Mouse (Mus musculus) midbrain, embryonic 11.5 days (tissue): ENCODE measurements around the gene Lhx5. TPM values are rescaled to one million over a fixed set of nuclear protein-coding genes. Genes with fewer than 3 reads are reported as not detected.

Experiments
- ATAC-seq: fragments of 200-750 bp; cut with Nextera tagmentation; 2 replicates; pipeline ENCODE4 v1.8.0; 2017; ENCODE audit warnings: moderate TSS enrichment, moderate library complexity; ENCODE audit not compliant: low FRiP score
- DNase-seq: peaks from one replicate; pipeline ENCODE4 v3.0.0; 2015; ENCODE audit warnings: low spot score; ENCODE audit errors: missing footprints
- H3K27ac ChIP-seq: fragments of 300-500 bp; sonication (generic); 2 replicates; pipeline ENCODE4 v1.5.1; 2014; ENCODE audit warnings: low read depth, low read length
- H3K27me3 ChIP-seq: fragments of 300-500 bp; sonication (generic); 2 replicates; pipeline ENCODE4 v1.6.1; 2014; ENCODE audit warnings: mild to moderate bottlenecking, low read length, moderate library complexity, mixed read lengths; ENCODE audit not compliant: control insufficient read depth, insufficient read depth
- H3K36me3 ChIP-seq: fragments of 300-500 bp; sonication (generic); 2 replicates; pipeline ENCODE4 v1.6.1; 2014; ENCODE audit warnings: mild to moderate bottlenecking, low read length, moderate library complexity, mixed read lengths; ENCODE audit not compliant: control insufficient read depth, insufficient read depth
- H3K4me1 ChIP-seq: fragments of 300-500 bp; sonication (generic); 2 replicates; pipeline ENCODE4 v1.6.1; 2014; ENCODE audit warnings: low read length; ENCODE audit not compliant: control insufficient read depth, insufficient read depth
- H3K4me2 ChIP-seq: fragments of 300-500 bp; sonication (generic); 2 replicates; pipeline ENCODE4 v1.6.1; 2014; ENCODE audit warnings: mild to moderate bottlenecking, moderate library complexity
- H3K4me3 ChIP-seq: fragments of 300-500 bp; sonication (generic); 2 replicates; pipeline ENCODE4 v1.5.1; 2014; ENCODE audit warnings: low read depth, low read length
- H3K9ac ChIP-seq: fragments of 300-500 bp; sonication (generic); 2 replicates; pipeline ENCODE4 v1.6.1; 2014; ENCODE audit warnings: low read length
- H3K9me3 ChIP-seq: fragments of 300-500 bp; sonication (generic); 2 replicates; pipeline ENCODE4 v1.6.1; 2016; ENCODE audit warnings: low read length; ENCODE audit not compliant: control insufficient read depth
- WGBS: fragments of 180-500 bp; shearing (Covaris S2); extraction: QIAGEN DNeasy Blood & Tissue Kit; methylation state at CpG from one replicate; pipeline ENCODE4 v1.1.7; 2014; 5-methylcytosine and 5-hydroxymethylcytosine counted together
- polyA plus RNA-seq: library from polyadenylated mRNA; unstranded; fragments of >200 nt; fragmentation: Nextera tagmentation; extraction: Ambion mirVana; gene quantifications from 2 replicates; pipeline ENCODE4 v1.2.1, GENCODE M21; 2014

Gene Lhx5
- polyA plus RNA-seq, 1 experiment from 2014 or later = 21.5 TPM

DNA sequence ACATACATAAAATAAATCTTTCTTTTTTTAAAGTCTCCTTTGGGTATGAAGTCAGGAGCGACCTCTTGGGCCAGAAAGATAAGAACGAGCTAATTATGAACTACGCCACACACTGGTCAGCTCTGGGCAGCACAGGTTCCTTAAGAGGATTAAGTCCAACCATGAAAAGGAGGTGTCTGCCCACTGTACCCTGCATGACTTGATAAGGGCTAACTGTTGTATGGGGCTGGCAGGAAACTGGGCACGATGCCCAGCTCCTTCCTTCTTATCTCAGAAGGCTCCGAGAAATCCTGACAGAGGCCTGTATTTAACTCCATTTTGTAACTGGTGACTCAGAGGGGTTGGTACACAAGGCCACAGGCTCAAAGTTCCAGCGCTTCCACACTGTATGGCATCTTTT is 34.4 kb downstream of the Lhx5 start:
- H3K27ac ChIP-seq = no peak overlapping the region
- ATAC-seq = no peak
- H3K36me3 ChIP-seq = no peaks in the 10 kb centered on the region
- 92% methylated on average over 6 of the region's 6 CpGs for WGBS
- H3K9ac ChIP-seq = no peak overlapping the region
- no peak overlapping the region for H3K4me2 ChIP-seq
- H3K9me3 ChIP-seq = no peaks in the 10 kb centered on the region
- no peak for DNase-seq
- no peak overlapping the region for H3K4me3 ChIP-seq
- H3K27me3 ChIP-seq = no peaks in the 10 kb centered on the region
- no peaks in the 10 kb centered on the region for H3K4me1 ChIP-seq

DNA sequence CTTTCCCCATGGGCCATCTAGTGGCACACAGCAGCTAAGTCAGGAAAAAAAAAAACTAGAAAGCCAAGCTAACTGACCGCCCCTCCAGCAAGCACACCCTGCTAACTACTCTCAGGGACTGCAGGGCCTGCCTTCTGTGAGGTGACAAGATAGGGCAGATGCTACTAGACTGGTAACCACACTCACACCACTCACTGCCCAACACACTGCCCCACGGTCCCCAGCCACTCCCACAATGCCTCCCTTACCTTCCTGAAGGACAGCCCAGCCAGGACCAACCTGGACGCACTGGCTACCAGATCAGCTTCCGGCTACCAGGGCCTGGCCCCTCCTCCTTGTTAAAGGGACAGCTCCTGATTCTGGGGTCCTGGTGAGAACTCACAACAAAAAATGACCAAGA is 35.5 kb downstream of the Lhx5 start:
- Histone ChIP-seq H3K9ac (0 out of 2 replicates have a peak overlapping the region, but pooled peaks have one; percentile 9), H3K9me3 (no peaks in the 10 kb centered on the region), H3K4me2 (no peak overlapping the region; the same call in 1 of the 2 replicates), H3K27me3 (no peaks in the 10 kb centered on the region), H3K36me3 (no peaks in the 10 kb centered on the region), H3K4me1 (no peaks in the 10 kb centered on the region), H3K27ac (no peak overlapping the region), H3K4me3 (no peak overlapping the region)
- WGBS = 3% methylated on average over 4 of the region's 4 CpGs
- ATAC-seq = no peak
- no peak for DNase-seq

DNA sequence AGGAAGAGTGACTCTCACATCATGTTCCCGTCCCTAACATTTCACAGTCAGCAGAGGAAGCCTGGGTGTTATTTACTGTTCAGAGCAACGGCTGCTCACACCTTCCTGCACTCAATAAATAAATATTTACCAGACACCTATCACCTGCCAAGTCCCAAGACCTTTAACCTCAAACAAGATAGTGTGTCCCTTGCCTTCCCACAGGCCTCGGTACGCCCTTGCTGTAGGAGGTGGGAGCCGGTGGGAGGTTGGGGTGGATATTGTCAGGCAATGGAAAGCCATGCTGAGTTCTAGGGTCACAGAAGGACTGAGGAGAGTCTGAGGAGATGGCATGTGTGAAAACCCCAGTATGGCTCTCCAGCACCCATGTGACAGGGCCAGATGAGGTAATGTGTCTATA is 36.8 kb downstream of the Lhx5 start:
- no peak for ATAC-seq
- no peak overlapping the region for H3K9ac ChIP-seq
- no peak overlapping the region for H3K4me3 ChIP-seq
- H3K36me3 ChIP-seq = no peaks in the 10 kb centered on the region
- no peaks in the 10 kb centered on the region for H3K27me3 ChIP-seq
- no peak for DNase-seq
- H3K27ac ChIP-seq = no peak overlapping the region
- H3K4me2 ChIP-seq = no peak overlapping the region
- H3K9me3 ChIP-seq = no peaks in the 10 kb centered on the region
- 88% methylated on average over 5 of the region's 5 CpGs for WGBS
- H3K4me1 ChIP-seq = no peaks in the 10 kb centered on the region

DNA sequence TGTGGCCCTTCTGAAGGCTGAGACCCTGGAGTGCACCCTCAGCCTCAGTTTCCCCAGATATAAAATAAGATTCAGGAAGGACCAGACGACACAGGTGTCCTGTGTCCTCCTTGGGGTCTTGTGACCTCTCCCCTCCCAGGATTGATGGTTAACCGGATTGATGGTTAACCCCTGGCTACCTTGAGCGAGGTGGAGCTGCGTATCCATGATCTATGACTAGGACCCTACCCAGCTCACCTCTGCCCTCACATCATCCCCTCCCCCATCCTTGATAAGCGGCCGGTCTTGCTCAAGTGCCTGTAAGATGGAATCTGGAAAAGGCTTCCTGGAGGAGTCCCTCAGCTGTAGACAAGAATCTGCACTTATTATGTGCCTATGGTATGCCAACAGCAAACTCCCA is 37.3 kb downstream of the Lhx5 start:
- Histone ChIP-seq H3K36me3 (no peaks in the 10 kb centered on the region), H3K4me1 (no peaks in the 10 kb centered on the region), H3K9ac (no peak overlapping the region), H3K27ac (no peak overlapping the region), H3K4me2 (no peak overlapping the region), H3K9me3 (no peaks in the 10 kb centered on the region), H3K4me3 (no peak overlapping the region), H3K27me3 (no peaks in the 10 kb centered on the region)
- ATAC-seq = no peak
- WGBS = 87% methylated on average over 6 of the region's 6 CpGs
- DNase-seq = no peak

DNA sequence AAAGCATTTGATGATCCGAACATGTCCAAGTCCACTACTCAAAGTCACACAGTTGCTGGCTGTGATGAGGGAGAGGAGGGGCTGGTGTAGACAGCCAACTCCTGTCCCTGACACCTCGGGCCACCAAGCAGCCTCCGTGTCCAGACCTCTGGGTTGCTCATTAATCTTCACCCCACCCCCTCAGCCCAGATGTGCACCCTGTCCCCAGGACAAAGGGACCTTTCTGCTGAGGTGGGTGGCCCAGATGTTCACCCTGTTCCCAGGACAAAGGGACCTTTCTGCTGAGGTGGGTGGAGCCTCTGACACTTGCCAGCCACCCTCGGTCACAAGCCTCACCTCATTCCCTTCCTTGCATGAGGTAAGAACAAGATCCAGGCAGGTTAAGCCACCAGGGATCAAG is 40.0 kb downstream of the Lhx5 start:
- Histone ChIP-seq H3K4me3 (no peak overlapping the region), H3K36me3 (no peaks in the 10 kb centered on the region), H3K27me3 (no peaks in the 10 kb centered on the region), H3K4me2 (no peak overlapping the region), H3K9ac (no peak overlapping the region), H3K27ac (no peak overlapping the region), H3K9me3 (no peaks in the 10 kb centered on the region), H3K4me1 (no peaks in the 10 kb centered on the region)
- ATAC-seq (no peak), DNase-seq (no peak)
- WGBS = 68% methylated on average over 4 of the region's 4 CpGs

DNA sequence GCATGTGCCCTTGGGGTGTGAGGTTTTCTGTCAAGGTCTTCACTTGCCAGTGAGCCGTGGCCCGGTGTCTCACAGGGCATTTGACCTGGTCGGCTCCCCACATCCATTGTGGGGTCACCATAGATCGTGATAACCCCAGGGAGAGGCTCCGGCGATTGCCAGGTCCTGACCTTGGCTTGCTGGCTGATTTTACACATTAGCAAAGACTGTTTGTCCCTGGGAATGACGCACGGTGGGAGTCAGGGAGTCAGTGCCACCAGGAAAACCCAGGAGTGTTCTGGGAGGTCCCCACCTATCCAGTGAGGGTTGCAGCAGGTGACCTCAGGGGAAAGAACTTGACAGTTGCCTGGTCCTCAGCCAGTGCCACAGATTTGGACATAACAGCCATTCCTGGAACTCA is 41.3 kb downstream of the Lhx5 start, which contains the start of gene Sdsl:
Sdsl (minus strand) TSS at position 41 of the 400 bp plus-strand sequence.
- 82% methylated on average over 8 of the region's 8 CpGs for WGBS
- H3K27me3 ChIP-seq = no peaks in the 10 kb centered on the region
- ATAC-seq (no peak), DNase-seq (no peak)
- H3K4me3 ChIP-seq = no peak within 1 kb of the TSS
- no peak within 1 kb of the TSS for H3K27ac ChIP-seq
- H3K4me2 ChIP-seq = no peak within 1 kb of the TSS
- H3K9me3 ChIP-seq = no peaks in the 10 kb centered on the region
- no peaks in the 10 kb centered on the region for H3K36me3 ChIP-seq
- no peaks in the 10 kb centered on the region for H3K4me1 ChIP-seq
- no peak within 1 kb of the TSS for H3K9ac ChIP-seq

DNA sequence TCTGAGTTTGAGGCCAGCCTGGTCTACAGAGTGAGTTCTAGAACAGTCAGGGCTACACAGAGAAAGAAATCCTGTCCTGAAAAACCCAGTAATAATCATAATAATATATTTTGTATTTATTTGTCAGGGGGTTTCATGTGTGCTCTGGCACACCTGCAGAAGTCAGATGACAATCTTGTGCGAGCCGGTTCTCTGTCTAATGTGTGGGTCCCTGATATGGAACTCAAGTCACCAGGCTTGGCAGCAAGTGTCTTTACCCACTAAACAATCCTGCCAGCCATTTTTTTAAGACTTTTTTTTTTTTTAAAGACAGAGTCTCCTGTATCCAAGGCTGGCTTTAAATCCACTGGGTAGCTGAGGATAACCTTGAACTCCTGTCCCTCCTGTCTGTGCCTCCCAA is 41.9 kb downstream of the Lhx5 start:
- Histone ChIP-seq H3K36me3 (no peaks in the 10 kb centered on the region), H3K27ac (no peak overlapping the region), H3K27me3 (no peaks in the 10 kb centered on the region), H3K4me1 (no peaks in the 10 kb centered on the region), H3K9me3 (no peaks in the 10 kb centered on the region), H3K4me3 (no peak overlapping the region), H3K9ac (no peak overlapping the region), H3K4me2 (no peak overlapping the region)
- DNase-seq (no peak), ATAC-seq (no peak)
- WGBS = 89% methylated on average over 2 of the region's 2 CpGs

DNA sequence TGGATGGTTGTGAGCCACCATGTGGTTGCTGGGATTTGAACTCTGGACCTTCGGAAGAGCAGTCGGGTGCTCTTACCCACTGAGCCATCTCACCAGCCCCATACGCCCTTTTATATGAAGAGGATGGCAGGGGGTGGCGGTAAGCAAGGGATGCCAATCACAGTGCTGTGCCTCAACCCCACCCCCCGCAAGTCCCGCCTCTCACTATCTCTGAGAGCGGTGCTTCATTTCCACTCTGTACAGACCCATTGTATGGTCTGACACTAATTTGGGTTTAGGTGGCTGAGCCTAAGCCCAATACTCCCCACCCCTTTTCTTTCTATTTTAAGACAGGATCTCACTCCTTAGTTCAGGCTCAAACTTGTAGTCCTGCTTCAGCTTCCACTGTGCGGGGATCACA is 44.4 kb downstream of the Lhx5 start:
- no peak overlapping the region for H3K4me2 ChIP-seq

DNA sequence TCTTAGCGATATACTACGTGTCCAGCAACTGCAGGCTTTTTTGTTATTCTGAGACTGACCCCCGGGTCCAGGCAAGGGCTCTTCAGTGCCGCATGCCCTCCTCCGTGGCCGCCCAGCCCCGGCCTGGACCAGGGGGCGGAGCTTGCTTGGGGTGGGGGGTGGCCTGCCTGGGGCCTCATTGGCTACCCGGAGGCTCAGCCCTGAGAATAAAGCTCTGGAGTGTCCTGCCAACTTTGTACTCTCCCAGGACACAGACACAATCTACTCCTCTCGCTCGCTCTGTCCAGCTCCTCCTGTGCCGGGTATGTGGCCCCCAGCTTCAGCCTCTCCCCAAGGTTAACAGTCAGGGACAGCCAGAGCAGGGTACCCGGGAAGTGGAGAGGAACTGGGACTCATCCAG is 44.8 kb downstream of the Lhx5 start, which contains the start of gene Sds:
Sds (plus strand) TSS at position 231 of the 400 bp plus-strand sequence.
- 16% methylated on average over 12 of the region's 13 CpGs for WGBS
- Histone ChIP-seq H3K4me3 (no peak within 1 kb of the TSS), H3K9me3 (no peaks in the 10 kb centered on the region), H3K4me2 (no peak within 1 kb of the TSS), H3K9ac (no peak within 1 kb of the TSS), H3K27me3 (no peaks in the 10 kb centered on the region), H3K36me3 (no peaks in the 10 kb centered on the region), H3K4me1 (no peaks in the 10 kb centered on the region), H3K27ac (no peak within 1 kb of the TSS)
- DNase-seq = no peak
- ATAC-seq = no peak

More for the DNA sequence above, 44.4 kb downstream of the Lhx5 start:
- H3K4me1 ChIP-seq = no peaks in the 10 kb centered on the region
- DNase-seq (no peak), ATAC-seq (no peak)
- no peaks in the 10 kb centered on the region for H3K36me3 ChIP-seq
- H3K9ac ChIP-seq = no peak overlapping the region
- no peak overlapping the region for H3K4me3 ChIP-seq
- no peaks in the 10 kb centered on the region for H3K9me3 ChIP-seq
- no peak overlapping the region for H3K27ac ChIP-seq
- 51% methylated on average over 8 of the region's 8 CpGs for WGBS
- no peaks in the 10 kb centered on the region for H3K27me3 ChIP-seq

DNA sequence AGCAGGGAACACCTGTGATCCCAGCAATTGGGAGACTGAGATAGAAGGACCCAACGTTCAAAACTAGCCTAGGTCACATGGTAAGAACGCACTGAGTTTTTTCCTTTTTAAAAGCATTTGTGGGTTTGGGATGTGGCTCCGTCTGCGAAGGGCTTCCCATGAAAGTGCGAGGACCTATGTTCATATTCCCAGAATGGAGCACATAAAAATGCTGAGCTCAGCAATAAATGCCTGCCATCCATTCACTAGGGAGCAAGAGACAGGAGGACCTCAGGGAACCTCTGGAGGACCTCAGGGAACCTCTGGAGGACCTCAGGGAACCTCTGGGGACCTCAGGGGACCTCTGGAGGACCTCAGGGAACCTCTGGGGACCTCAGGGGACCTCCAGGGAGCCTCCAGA is 46.5 kb downstream of the Lhx5 start:
- H3K36me3 ChIP-seq = no peaks in the 10 kb centered on the region
- no peak overlapping the region for H3K9ac ChIP-seq
- ATAC-seq = no peak
- H3K4me3 ChIP-seq = no peak overlapping the region
- 91% methylated on average over 5 of the region's 5 CpGs for WGBS
- H3K4me2 ChIP-seq = no peak overlapping the region
- no peaks in the 10 kb centered on the region for H3K27me3 ChIP-seq
- no peaks in the 10 kb centered on the region for H3K4me1 ChIP-seq
- no peak overlapping the region for H3K27ac ChIP-seq
- no peak for DNase-seq
- no peaks in the 10 kb centered on the region for H3K9me3 ChIP-seq
